Mouse (Mus musculus) ES-Bruce4 (cell line): ENCODE measurements at regions not wholly inside any gene's neighbourhood (a gene's known extent, or its start where the extent isn't known, plus 50 kb on each side); places are given as distances from the start of the nearest gene placed in this dataset.

Experiments used
- H3K27ac ChIP-seq: 2 replicates; pipeline ENCODE4 v1.5.1; 2012; ENCODE audit warnings: low read length, inconsistent platforms; ENCODE audit not compliant: insufficient read depth
- H3K27me3 ChIP-seq: 2 replicates; pipeline ENCODE4 v1.6.1; 2012; ENCODE audit warnings: mild to moderate bottlenecking, low read length, inconsistent platforms; ENCODE audit not compliant: control insufficient read depth, poor library complexity, insufficient read depth, severe bottlenecking
- H3K36me3 ChIP-seq: 2 replicates; pipeline ENCODE4 v1.6.1; 2012; ENCODE audit warnings: inconsistent platforms, mild to moderate bottlenecking, low read length, moderate library complexity; ENCODE audit not compliant: control insufficient read depth, poor library complexity, insufficient read depth, severe bottlenecking
- H3K4me1 ChIP-seq: one replicate; pipeline ENCODE4 v1.8.1; 2011; ENCODE audit warnings: low read length; ENCODE audit not compliant: control insufficient read depth, insufficient read depth
- H3K4me3 ChIP-seq: 2 replicates; pipeline ENCODE4 v1.5.1; 2011; ENCODE audit warnings: low read depth, mild to moderate bottlenecking, low read length
- H3K9ac ChIP-seq: 2 replicates; pipeline ENCODE4 v1.6.1; 2012; ENCODE audit warnings: low read depth, mild to moderate bottlenecking, inconsistent platforms; ENCODE audit not compliant: poor library complexity, severe bottlenecking
- H3K9me3 ChIP-seq: replicated peaks from 2 replicates; pipeline ENCODE4 v1.6.1; 2012; ENCODE audit warnings: mild to moderate bottlenecking, low read length, inconsistent platforms; ENCODE audit not compliant: control insufficient read depth, poor library complexity, insufficient read depth, severe bottlenecking
- CTCF ChIP-seq: IDR thresholded peaks from one replicate; pipeline ENCODE4 v1.8.1; 2011; ENCODE audit warnings: low read depth, low read length
- EP300 ChIP-seq: IDR thresholded peaks from 2 replicates; pipeline ENCODE4 v1.6.1; 2011; ENCODE audit warnings: low read depth, low read length; ENCODE audit not compliant: insufficient read depth
- POLR2A ChIP-seq: IDR thresholded peaks from one replicate; pipeline ENCODE4 v1.8.1; 2011; ENCODE audit warnings: low read length; ENCODE audit not compliant: insufficient read depth

- Histone ChIP-seq H3K36me3 (no peaks in the 10 kb centered on the region), H3K27ac (no peak overlapping the region), H3K9ac (no peak overlapping the region), H3K9me3 (no peaks in the 10 kb centered on the region), H3K4me3 (no peak overlapping the region), H3K27me3 (no peaks in the 10 kb centered on the region), H3K4me1 (no peaks in the 10 kb centered on the region)
- TF ChIP-seq EP300 (no peak), CTCF (no peak), POLR2A (no peak)
Measured at GRCm38 (mm10) chr4:89057573-89057972, 79.3 kb upstream of the Mtap start.

GRCm38 (mm10) chr4:89057135-89057534, 79.8 kb upstream of the Mtap start:
- H3K27ac ChIP-seq = no peak overlapping the region
- no peak for TF ChIP-seq POLR2A
- TF ChIP-seq CTCF = no peak
- no peak for TF ChIP-seq EP300
- H3K9ac ChIP-seq = no peak overlapping the region
- no peaks in the 10 kb centered on the region for H3K9me3 ChIP-seq
- no peak overlapping the region for H3K4me3 ChIP-seq
- H3K36me3 ChIP-seq = no peaks in the 10 kb centered on the region
- no peaks in the 10 kb centered on the region for H3K27me3 ChIP-seq
- no peaks in the 10 kb centered on the region for H3K4me1 ChIP-seq

- TF ChIP-seq POLR2A = no peak
- no peak overlapping the region for H3K9ac ChIP-seq
Measured at GRCm38 (mm10) chr4:89055969-89056368, 81.0 kb upstream of the Mtap start.

GRCm38 (mm10) chr4:89053606-89054005, 83.3 kb upstream of the Mtap start:
- Histone ChIP-seq H3K9me3 (no peaks in the 10 kb centered on the region), H3K9ac (no peak overlapping the region), H3K4me1 (no peaks in the 10 kb centered on the region), H3K27ac (no peak overlapping the region), H3K36me3 (no peaks in the 10 kb centered on the region), H3K4me3 (no peak overlapping the region), H3K27me3 (no peaks in the 10 kb centered on the region)
- TF ChIP-seq EP300 (no peak), POLR2A (no peak), CTCF (no peak)

More at GRCm38 (mm10) chr4:89055969-89056368, 81.0 kb upstream of the Mtap start:
- no peak overlapping the region for H3K27ac ChIP-seq
- H3K36me3 ChIP-seq = no peaks in the 10 kb centered on the region
- H3K4me1 ChIP-seq = no peaks in the 10 kb centered on the region
- no peaks in the 10 kb centered on the region for H3K27me3 ChIP-seq
- H3K9me3 ChIP-seq = no peaks in the 10 kb centered on the region
- no peak overlapping the region for H3K4me3 ChIP-seq

DNA sequence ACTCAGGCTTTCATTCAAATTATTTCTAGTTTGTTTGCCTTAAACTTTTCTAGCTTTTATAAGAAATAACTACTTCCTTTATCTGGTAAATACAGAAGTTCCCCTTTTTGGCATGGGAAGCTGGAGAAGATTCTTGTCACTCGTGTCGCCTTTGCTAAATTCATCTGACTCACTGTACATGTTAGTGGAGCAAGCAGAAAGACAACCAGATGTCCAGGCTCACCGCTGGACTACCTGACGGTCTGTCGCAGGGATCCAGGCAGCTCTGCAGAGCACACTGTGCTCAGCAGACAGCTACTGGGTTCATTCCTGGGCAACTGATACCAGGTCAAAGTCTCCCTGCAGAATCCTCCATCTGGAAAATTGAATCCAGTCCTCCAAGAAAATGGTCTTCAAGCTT, 85.0 kb upstream of the Mtap start:
- no peak overlapping the region for H3K27ac ChIP-seq
- H3K36me3 ChIP-seq = no peaks in the 10 kb centered on the region
- no peaks in the 10 kb centered on the region for H3K9me3 ChIP-seq
- no peaks in the 10 kb centered on the region for H3K27me3 ChIP-seq
- TF ChIP-seq POLR2A (no peak), EP300 (no peak), CTCF (no peak)
- H3K4me1 ChIP-seq = no peaks in the 10 kb centered on the region
- no peak overlapping the region for H3K4me3 ChIP-seq
- H3K9ac ChIP-seq = no peak overlapping the region

DNA sequence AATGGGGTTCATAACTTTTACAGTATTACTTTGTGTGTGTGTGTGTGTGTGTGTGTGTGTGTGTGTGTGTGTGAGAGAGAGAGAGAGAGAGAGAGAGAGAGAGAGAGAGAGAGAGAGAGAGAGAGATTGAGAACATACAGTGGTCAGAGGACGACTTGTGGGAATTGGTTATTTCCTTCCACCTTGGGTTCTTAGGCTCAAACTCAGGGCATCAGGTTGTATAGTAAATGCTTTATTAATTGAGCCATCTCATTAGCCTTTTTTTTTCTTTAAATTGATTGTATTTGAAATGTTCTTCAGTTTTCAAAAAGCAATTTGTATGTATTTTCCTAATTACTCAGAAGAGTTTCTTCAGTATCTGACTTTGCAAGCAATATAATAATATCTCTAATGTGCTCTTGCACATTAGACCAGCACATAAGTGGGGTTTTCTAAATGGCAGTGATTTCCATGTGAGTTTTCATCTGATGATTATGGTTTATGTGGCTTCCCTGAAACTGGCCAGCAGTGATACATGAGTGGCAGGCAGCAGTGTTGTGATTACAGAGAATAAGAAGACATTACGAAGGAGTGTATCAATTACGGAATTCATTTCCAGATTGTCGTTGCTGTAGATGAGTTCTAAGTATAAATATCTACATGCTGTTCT, 86.2 kb upstream of the Mtap start:
- no peaks in the 10 kb centered on the region for H3K4me1 ChIP-seq
- TF ChIP-seq EP300 (no peak), CTCF (no peak)

More for the DNA sequence above, 86.2 kb upstream of the Mtap start:
- Histone ChIP-seq H3K36me3 (no peaks in the 10 kb centered on the region), H3K27me3 (no peaks in the 10 kb centered on the region), H3K27ac (no peak overlapping the region), H3K9ac (no peak overlapping the region), H3K9me3 (no peaks in the 10 kb centered on the region), H3K4me3 (no peak overlapping the region)
